Mouse (Mus musculus) hindbrain, embryonic 13.5 days (tissue): Measurements from ENCODE around the gene Aip. TPM values are rescaled to one million over a fixed set of nuclear protein-coding genes. Genes with fewer than 3 reads are reported as not detected.
A peak's percentile ranks its signal among the peaks of the same experiment; 100 is the strongest.

Source experiments
- ATAC-seq: fragments of 200-750 bp; cut with Nextera tagmentation; 2 replicates; pipeline ENCODE4 v1.8.0; 2017; ENCODE audit warnings: moderate TSS enrichment; ENCODE audit not compliant: low FRiP score
- H3K27ac ChIP-seq: fragments of 300-500 bp; sonication (generic); 2 replicates; pipeline ENCODE4 v1.5.1; 2015; ENCODE audit warnings: inconsistent platforms, mild to moderate bottlenecking, moderate library complexity
- H3K27me3 ChIP-seq: fragments of 300-500 bp; sonication (generic); 2 replicates; pipeline ENCODE4 v1.6.1; 2015; ENCODE audit warnings: mild to moderate bottlenecking, inconsistent platforms
- H3K36me3 ChIP-seq: fragments of 300-500 bp; sonication (generic); 2 replicates; pipeline ENCODE4 v1.6.1; 2015; ENCODE audit warnings: mild to moderate bottlenecking, inconsistent platforms
- H3K4me1 ChIP-seq: fragments of 300-500 bp; sonication (generic); replicated peaks from 2 replicates; pipeline ENCODE4 v1.6.1; 2015; ENCODE audit warnings: inconsistent platforms
- H3K4me2 ChIP-seq: fragments of 300-500 bp; sonication (generic); 2 replicates; pipeline ENCODE4 v1.6.1; 2015; ENCODE audit warnings: inconsistent platforms, mild to moderate bottlenecking, moderate library complexity
- H3K4me3 ChIP-seq: fragments of 300-500 bp; sonication (generic); 2 replicates; pipeline ENCODE4 v1.5.1; 2015; ENCODE audit warnings: mild to moderate bottlenecking, inconsistent platforms
- H3K9ac ChIP-seq: fragments of 300-500 bp; sonication (generic); 2 replicates; pipeline ENCODE4 v1.6.1; 2015; ENCODE audit warnings: mild to moderate bottlenecking, inconsistent platforms
- H3K9me3 ChIP-seq: fragments of 300-500 bp; sonication (generic); 2 replicates; pipeline ENCODE4 v1.6.1; 2016; ENCODE audit warnings: inconsistent platforms
- WGBS: fragments of 180-500 bp; shearing (Covaris S2); methylation state at CpG from one replicate; pipeline ENCODE4 v1.1.7; 2015; 5-methylcytosine and 5-hydroxymethylcytosine counted together
- polyA plus RNA-seq: library from polyadenylated mRNA; unstranded; fragments of >200 nt; fragmentation: Nextera tagmentation; extraction: Ambion mirVana; gene quantifications from 2 replicates; pipeline ENCODE4 v1.2.1, GENCODE M21; 2015

Gene Aip
- polyA plus RNA-seq, 1 experiment from 2014 or later: 90.3 TPM

GRCm38 (mm10) chr19:4115144-4115543 lies 10.5 kb downstream of the Aip start:
- Histone ChIP-seq H3K9me3 (no peaks in the 10 kb centered on the region), H3K4me3 (no peak overlapping the region), H3K27ac (no peak overlapping the region), H3K36me3 (peaks cover 84% of the 10 kb centered on the region), H3K27me3 (no peaks in the 10 kb centered on the region), H3K9ac (no peak overlapping the region), H3K4me1 (peaks cover 2% of the 10 kb centered on the region), H3K4me2 (no peak overlapping the region)
- 97% methylated on average over 10 of the region's 10 CpGs for WGBS
- ATAC-seq: no peak

GRCm38 (mm10) chr19:4114551-4114950 lies 11.1 kb downstream of the Aip start:
- H3K4me2 ChIP-seq: no peak overlapping the region
- H3K9me3 ChIP-seq: no peaks in the 10 kb centered on the region
- WGBS: 90% methylated on average over 10 of the region's 10 CpGs
- peaks cover 90% of the 10 kb centered on the region for H3K36me3 ChIP-seq
- H3K4me1 ChIP-seq: no peaks in the 10 kb centered on the region; the same call in none of the 2 replicates
- H3K27ac ChIP-seq: no peak overlapping the region
- no peak for ATAC-seq
- no peaks in the 10 kb centered on the region for H3K27me3 ChIP-seq
- H3K9ac ChIP-seq: no peak overlapping the region
- no peak overlapping the region for H3K4me3 ChIP-seq

GRCm38 (mm10) chr19:4113806-4114230 lies 11.8 kb downstream of the Aip start:
- no peaks in the 10 kb centered on the region for H3K27me3 ChIP-seq
- H3K4me1 ChIP-seq: no peaks in the 10 kb centered on the region; the same call in 1 of the 2 replicates
- H3K9me3 ChIP-seq: no peaks in the 10 kb centered on the region
- 79% methylated on average over 5 of the region's 5 CpGs for WGBS
- no peak overlapping the region for H3K4me2 ChIP-seq
- no peak overlapping the region for H3K27ac ChIP-seq
- peak; percentile 15; the same call in 1 of the 2 replicates for ATAC-seq
- no peak overlapping the region for H3K4me3 ChIP-seq
- H3K36me3 ChIP-seq: peaks cover 94% of the 10 kb centered on the region
- H3K9ac ChIP-seq: no peak overlapping the region

GRCm38 (mm10) chr19:4113186-4113805 lies 12.4 kb downstream of the Aip start:
- 81% methylated on average over 13 of the region's 13 CpGs for WGBS
- no peak overlapping the region for H3K27ac ChIP-seq
- H3K36me3 ChIP-seq: peaks cover 99% of the 10 kb centered on the region
- no peak overlapping the region for H3K4me3 ChIP-seq
- no peaks in the 10 kb centered on the region for H3K27me3 ChIP-seq
- 0 out of 2 replicates have a peak overlapping the region, but pooled peaks have one; percentile 8 for H3K9ac ChIP-seq
- H3K4me1 ChIP-seq: no peaks in the 10 kb centered on the region; the same call in 1 of the 2 replicates
- H3K9me3 ChIP-seq: no peaks in the 10 kb centered on the region
- peak; percentile 14; the same call in 1 of the 2 replicates for ATAC-seq
- H3K4me2 ChIP-seq: no peak overlapping the region

GRCm38 (mm10) chr19:4112063-4112960 lies 13.3 kb downstream of the Aip start:
- no peak for ATAC-seq
- Histone ChIP-seq H3K9me3 (no peaks in the 10 kb centered on the region), H3K36me3 (peaks cover 98% of the 10 kb centered on the region), H3K4me1 (no peaks in the 10 kb centered on the region; the same call in 1 of the 2 replicates), H3K27ac (no peak overlapping the region), H3K4me2 (no peak overlapping the region), H3K9ac (no peak overlapping the region), H3K27me3 (no peaks in the 10 kb centered on the region), H3K4me3 (no peak overlapping the region)
- 94% methylated on average over 26 of the region's 26 CpGs for WGBS

GRCm38 (mm10) chr19:4108535-4108934 lies 17.1 kb downstream of the Aip start:
- no peak overlapping the region for H3K4me2 ChIP-seq
- H3K4me3 ChIP-seq: no peak overlapping the region
- 83% methylated on average over 9 of the region's 9 CpGs for WGBS
- H3K9me3 ChIP-seq: no peaks in the 10 kb centered on the region
- no peak overlapping the region for H3K9ac ChIP-seq
- no peak overlapping the region for H3K27ac ChIP-seq
- no peak for ATAC-seq
- H3K4me1 ChIP-seq: peaks cover 6% of the 10 kb centered on the region; the same call in 1 of the 2 replicates
- H3K27me3 ChIP-seq: no peaks in the 10 kb centered on the region
- peaks cover 81% of the 10 kb centered on the region for H3K36me3 ChIP-seq

- no peak overlapping the region for H3K4me3 ChIP-seq
- H3K9ac ChIP-seq: no peak overlapping the region
- peaks cover 66% of the 10 kb centered on the region for H3K36me3 ChIP-seq
- no peaks in the 10 kb centered on the region for H3K9me3 ChIP-seq
- peaks cover 19% of the 10 kb centered on the region for H3K27me3 ChIP-seq
- H3K4me2 ChIP-seq: no peak overlapping the region
- H3K4me1 ChIP-seq: peaks cover 21% of the 10 kb centered on the region
- WGBS: 94% methylated on average over 14 of the region's 14 CpGs
- H3K27ac ChIP-seq: no peak overlapping the region
- no peak for ATAC-seq
Measured at GRCm38 (mm10) chr19:4106654-4107053, 19.0 kb downstream of the Aip start.

- peaks cover 27% of the 10 kb centered on the region for H3K27me3 ChIP-seq
- no peak overlapping the region for H3K4me2 ChIP-seq
- H3K4me3 ChIP-seq: no peak overlapping the region
- peak overlapping the region; percentile 30 for H3K27ac ChIP-seq
- ATAC-seq: no peak
- 93% methylated on average over 16 of the region's 16 CpGs for WGBS
- H3K9me3 ChIP-seq: no peaks in the 10 kb centered on the region
- H3K36me3 ChIP-seq: peaks cover 46% of the 10 kb centered on the region
- no peak overlapping the region for H3K9ac ChIP-seq
- peaks cover 40% of the 10 kb centered on the region for H3K4me1 ChIP-seq
Measured at GRCm38 (mm10) chr19:4104675-4105194, 20.9 kb downstream of the Aip start.

- 72% methylated on average over 3 of the region's 3 CpGs for WGBS
- no peak for ATAC-seq
- no peak overlapping the region for H3K9ac ChIP-seq
- H3K4me2 ChIP-seq: no peak overlapping the region
- no peak overlapping the region for H3K4me3 ChIP-seq
- no peaks in the 10 kb centered on the region for H3K9me3 ChIP-seq
- H3K27me3 ChIP-seq: peaks cover 32% of the 10 kb centered on the region
- no peak overlapping the region for H3K27ac ChIP-seq
- H3K36me3 ChIP-seq: peaks cover 37% of the 10 kb centered on the region
- H3K4me1 ChIP-seq: peaks cover 50% of the 10 kb centered on the region
Measured at GRCm38 (mm10) chr19:4103792-4104191, 21.9 kb downstream of the Aip start.

GRCm38 (mm10) chr19:4103294-4103693 lies 22.4 kb downstream of the Aip start:
- 95% methylated on average over 18 of the region's 18 CpGs for WGBS
- Histone ChIP-seq H3K9ac (no peak overlapping the region), H3K9me3 (no peaks in the 10 kb centered on the region), H3K36me3 (peaks cover 32% of the 10 kb centered on the region), H3K4me3 (no peak overlapping the region), H3K27ac (no peak overlapping the region), H3K4me1 (peaks cover 55% of the 10 kb centered on the region), H3K4me2 (no peak overlapping the region), H3K27me3 (peaks cover 32% of the 10 kb centered on the region)
- no peak for ATAC-seq

GRCm38 (mm10) chr19:4102626-4103025 lies 23.0 kb downstream of the Aip start:
- H3K4me1 ChIP-seq: peaks cover 61% of the 10 kb centered on the region
- ATAC-seq: no peak
- peaks cover 32% of the 10 kb centered on the region for H3K27me3 ChIP-seq
- WGBS: 90% methylated on average over 12 of the region's 12 CpGs
- no peak overlapping the region for H3K4me3 ChIP-seq
- no peak overlapping the region for H3K4me2 ChIP-seq
- H3K9me3 ChIP-seq: no peaks in the 10 kb centered on the region
- H3K9ac ChIP-seq: no peak overlapping the region
- no peak overlapping the region for H3K27ac ChIP-seq
- peaks cover 26% of the 10 kb centered on the region for H3K36me3 ChIP-seq

GRCm38 (mm10) chr19:4102049-4102448 lies 23.6 kb downstream of the Aip start:
- Histone ChIP-seq H3K9ac (peak overlapping the region; percentile 83), H3K9me3 (no peaks in the 10 kb centered on the region), H3K4me2 (peak overlapping the region; percentile 69), H3K4me3 (peak overlapping the region; percentile 53), H3K27me3 (peaks cover 32% of the 10 kb centered on the region), H3K36me3 (peaks cover 23% of the 10 kb centered on the region), H3K27ac (no peak overlapping the region), H3K4me1 (peaks cover 66% of the 10 kb centered on the region)
- no peak for ATAC-seq
- 85% methylated on average over 2 of the region's 2 CpGs for WGBS
